Mouse (Mus musculus) fat pad, adult 2 months (tissue): ENCODE measurements around the gene Zfp119b.
"Not testable (repeated sequence)": the region's sequence is repeated elsewhere in the genome, so short reads cannot be mapped to it uniquely, and the experiment has no call there.

ENCODE experiments used
- DNase-seq: peaks from one replicate; pipeline ENCODE4 v3.0.0-alpha.2; 2011; ENCODE audit warnings: low read depth, low spot score; ENCODE audit errors: extremely low read depth

The Zfp119b gene

DNA sequence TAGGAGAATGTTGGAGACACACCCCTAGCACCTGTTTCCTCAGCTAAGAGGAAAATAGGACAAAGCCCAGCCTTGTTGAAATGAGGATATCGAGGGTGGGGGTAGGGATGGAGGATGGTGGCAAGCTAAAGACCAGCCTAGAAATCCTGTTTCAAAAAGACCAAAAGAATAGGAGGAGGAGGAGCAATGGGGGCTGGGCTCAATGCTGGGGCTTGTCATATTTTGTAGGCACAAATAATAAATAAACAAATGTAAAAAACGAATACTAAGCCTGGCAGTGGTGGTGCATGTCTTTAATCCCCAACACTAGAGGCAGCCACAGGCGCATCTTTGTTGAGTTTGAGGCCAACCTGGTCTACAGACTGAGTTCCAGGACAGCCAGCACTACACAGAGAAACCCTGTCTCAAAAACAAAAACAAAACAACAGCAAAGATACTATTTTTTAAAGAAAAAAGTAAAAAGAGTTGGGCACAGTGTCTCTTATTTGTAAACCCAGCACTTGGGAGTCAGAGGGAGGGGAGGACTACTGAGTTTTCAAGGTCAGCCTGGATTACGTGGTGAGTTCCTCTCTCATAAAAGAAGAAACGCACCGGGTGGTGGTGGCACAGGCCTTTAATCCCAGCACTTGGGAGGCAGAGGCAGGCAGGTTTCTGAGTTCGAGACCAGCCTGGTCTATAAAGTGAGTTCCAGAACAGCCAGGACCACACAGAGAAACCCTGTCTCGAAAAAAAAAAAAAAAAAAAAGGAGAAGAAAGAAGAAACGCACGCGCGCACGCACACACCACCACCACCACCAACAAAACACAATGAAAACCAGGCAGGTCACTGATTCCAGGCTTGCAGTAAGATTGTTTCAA is 8.7 kb upstream of the Zfp119b start:
- no peak for DNase-seq

- no peak for DNase-seq
Measured at GRCm38 (mm10) chr17:55957168-55957567, 7.9 kb upstream of the Zfp119b start.

- no peak for DNase-seq
Measured at GRCm38 (mm10) chr17:55956591-55956990, 7.3 kb upstream of the Zfp119b start.

GRCm38 (mm10) chr17:55956129-55956528 is 6.8 kb upstream of the Zfp119b start:
- no peak for DNase-seq

- DNase-seq, result no peak
Measured at GRCm38 (mm10) chr17:55954229-55954628, 4.9 kb upstream of the Zfp119b start.

GRCm38 (mm10) chr17:55953751-55954150 is 4.5 kb upstream of the Zfp119b start:
- DNase-seq, result no peak

DNA sequence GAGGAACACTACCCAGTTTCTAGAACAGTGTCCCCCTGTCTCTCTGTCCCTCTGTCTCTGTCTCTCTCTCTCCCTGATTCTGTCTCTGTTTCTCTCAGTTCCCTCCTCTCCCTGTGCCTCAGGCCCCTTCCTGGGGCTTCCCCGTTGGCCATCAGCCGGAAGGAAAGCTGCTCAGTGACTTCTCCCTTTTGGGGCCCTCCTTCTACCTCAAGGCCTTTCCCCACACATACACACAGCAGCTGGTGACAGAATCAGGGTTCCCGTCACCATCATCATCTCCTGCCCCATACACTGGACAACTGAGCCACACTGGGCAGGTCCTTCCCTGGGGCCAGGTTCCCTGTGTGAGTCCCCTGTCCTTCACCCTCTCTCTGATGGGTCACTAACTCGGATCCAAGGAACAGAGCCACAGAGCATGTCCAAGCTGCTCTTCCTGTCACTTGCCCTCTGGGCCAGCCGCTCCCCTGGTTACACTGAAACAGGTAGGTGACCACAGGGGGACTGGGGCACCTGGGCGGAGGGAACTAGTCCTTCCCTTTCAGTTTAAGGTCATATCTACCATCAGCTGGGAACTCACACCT is 3.2 kb upstream of the Zfp119b start, which contains the start of gene Ebi3:
Gene Ebi3 (plus strand): TSS at position 194 of the 581 bp plus-strand sequence.
- DNase-seq, result no peak

GRCm38 (mm10) chr17:55952041-55952440 is 2.7 kb upstream of the Zfp119b start:
- DNase-seq, result no peak

DNA sequence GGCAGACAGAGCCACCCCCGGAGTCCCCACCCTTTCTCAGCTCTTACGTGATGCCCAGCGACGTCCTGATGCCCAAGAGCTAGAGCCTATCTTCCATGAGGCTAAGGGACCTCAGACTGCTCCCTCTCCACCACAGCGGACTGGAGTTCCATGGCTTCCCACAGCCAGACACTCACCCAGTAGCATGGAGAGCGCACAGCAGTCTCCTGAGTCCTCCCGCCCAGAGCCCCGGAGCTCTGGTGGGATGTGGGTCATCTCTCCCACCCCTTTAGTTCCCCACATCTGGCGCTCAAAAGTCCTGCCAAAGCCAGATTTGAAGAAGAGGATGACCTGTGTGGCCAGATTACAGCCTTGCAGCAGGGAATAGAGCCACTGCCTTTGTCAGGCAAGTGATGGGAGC is 1.3 kb upstream of the Zfp119b start:
- no peak for DNase-seq

DNA sequence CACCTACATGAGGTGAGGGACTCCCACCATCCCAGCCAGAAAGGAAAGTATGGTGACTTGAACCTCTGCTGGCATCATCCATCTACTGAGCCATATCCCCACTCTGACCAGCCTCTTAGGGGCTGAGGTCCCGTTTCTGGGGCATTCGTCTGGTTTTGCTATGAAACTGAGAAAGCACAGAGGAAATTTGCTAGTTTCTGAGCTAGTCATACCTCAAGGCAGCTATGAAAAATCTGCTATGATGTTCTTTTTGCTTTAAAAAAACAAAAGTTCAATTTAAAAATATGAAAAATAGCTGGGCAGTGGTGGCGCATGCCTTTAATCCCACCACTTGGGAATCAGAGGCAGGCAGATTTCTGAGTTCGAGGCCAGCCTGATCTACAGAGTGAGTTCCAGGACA is 653 bp downstream of the Zfp119b start:
- DNase-seq, result no peak

DNA sequence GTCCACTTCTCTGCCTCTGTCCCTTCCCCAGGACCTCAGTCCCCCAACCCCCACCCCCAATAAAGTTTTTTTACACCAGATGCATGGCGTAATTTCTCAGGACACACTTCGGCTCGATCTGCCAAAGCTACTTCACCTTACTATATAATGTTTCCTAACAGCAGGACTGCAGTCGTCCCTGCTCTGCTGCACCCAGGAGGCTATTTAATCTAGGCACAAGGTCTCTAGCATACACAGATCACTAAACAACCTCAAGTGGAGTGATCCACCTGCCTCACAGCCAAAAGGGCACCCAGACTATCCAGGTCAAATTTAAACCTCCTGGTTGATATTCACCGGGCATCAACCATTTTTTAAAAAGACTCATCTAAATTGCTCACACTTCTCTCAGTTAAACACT is 3.6 kb downstream of the Zfp119b start:
- DNase-seq, result no peak

DNA sequence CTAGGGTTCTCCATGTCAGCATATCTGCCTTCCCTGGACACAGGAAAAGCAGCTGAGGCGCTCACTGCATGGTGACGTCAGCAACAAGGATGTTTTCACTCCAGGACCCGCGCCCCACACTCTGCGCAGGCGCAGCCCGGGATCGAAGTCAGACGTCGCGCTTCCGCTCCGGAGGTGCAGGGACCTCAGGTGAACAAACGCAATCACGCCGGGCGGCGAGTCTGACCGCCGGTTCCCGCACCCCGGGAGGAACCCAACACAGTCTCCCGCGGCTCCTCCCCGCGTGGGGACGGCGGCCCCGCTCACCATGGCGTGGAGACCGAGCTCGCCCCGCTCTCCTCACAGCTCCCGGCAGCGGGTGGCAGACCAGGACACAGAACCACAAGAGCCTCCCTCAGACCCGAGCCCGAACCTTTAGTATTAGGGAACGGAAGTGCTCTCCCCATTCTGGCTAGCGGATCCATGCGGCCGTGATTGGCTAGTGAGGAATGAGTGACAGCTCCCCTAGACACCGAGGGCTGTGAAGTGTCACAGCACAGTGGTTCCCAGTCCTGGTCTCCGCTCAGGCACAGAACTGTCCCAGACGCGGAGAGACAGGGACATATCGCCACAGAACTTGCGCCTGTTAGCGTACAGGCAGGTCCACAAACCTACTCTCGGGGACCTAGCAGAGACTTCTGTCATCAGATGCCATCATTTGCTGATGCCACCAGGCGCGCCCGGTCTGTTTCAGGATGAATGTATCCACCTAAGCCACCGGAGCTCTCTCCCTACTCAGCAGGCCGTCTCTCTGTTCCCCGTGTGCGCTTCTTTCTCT is 4.2 kb downstream of the Zfp119b start:
- not testable (repeated sequence) for DNase-seq

- not testable (repeated sequence) for DNase-seq
Measured at GRCm38 (mm10) chr17:55944387-55944865, 4.9 kb downstream of the Zfp119b start.

GRCm38 (mm10) chr17:55933191-55933590 is 16.1 kb downstream of the Zfp119b start:
- no peak for DNase-seq

GRCm38 (mm10) chr17:55932635-55933034 is 16.7 kb downstream of the Zfp119b start:
- DNase-seq, result no peak

DNA sequence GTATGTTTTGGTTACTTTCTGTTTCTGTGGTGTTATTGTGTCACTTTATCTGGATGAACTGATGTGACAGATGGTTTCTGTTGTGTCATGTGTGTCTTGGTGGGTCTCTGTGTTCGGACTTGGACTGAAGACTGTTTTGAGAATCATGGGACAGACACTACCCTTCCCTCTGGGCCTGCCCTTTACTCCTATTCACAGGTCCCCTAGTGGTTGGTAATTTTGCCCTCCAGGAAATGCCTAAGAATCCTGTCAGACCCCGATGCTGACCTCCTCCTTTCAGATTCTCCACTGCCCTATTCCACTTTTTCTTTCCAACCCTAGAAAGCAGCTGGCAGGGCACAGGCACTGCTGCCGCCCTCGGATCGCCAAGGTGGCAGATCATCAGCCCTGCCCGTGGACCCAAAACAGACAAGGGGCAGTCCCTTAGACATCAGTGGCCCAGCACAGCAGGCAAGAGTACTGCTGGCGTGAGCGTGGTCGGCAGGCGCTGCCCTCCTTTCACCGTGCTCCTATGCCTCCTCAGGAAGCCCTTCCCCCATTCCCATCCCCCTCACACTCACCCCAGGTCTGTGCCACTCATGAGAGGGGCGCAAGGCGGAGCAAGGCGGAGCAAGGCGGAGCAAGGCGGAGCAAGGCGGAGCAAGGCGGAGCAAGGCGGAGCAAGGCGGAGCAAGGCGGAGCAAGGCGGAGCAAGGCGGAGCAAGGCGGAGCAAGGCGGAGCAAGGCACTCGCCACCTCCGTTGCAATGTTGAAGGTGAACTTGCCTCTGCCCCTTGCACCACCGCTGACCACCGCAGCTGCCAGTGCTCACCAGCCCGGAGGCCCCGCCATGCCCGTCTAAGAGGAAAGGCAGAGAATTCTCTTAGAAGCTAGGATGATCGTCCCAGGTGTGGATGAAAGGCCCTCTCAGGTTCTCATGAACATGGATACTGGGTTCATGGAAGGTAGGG is 17.5 kb downstream of the Zfp119b start:
- DNase-seq, result no peak

DNA sequence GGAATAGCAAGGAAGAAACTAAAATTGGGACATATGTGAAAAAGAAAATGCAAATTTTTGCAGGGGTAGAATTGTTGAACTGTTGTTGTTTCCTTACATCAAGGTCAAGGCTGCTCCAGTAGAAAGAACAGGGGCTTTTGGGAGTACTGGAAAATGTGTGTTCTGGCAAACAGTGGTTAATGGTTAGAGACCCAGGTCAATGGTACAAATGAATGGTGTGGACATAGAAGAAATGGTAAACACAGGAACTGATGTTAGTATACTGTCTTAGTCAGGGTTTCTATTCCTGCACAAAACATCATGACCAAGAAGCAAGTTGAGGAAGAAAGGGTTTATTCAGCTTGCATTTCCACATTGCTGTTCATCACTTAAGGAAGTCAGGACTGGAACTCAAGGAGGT is 42.6 kb downstream of the Zfp119b start:
- no peak for DNase-seq

DNA sequence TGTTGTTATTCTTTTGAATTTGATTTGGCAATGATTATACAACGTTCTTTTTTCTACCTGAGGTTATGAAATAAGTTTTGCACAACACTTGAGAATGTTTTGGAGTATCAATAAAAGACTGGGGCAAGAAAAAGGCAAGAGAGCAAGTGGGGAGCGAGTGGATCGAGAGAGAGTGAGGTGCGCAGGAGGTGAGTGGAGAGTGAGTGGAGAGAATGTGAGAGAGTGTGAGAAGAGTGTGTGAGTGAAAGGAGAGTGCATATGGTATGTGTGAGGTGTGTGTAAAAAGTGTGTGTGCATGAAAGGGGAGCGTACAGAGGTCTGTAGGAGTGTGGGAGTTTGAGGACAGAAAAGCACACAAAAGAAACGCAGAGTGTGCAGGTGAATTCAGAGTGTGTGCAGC is 45.2 kb downstream of the Zfp119b start:
- DNase-seq, result no peak

DNA sequence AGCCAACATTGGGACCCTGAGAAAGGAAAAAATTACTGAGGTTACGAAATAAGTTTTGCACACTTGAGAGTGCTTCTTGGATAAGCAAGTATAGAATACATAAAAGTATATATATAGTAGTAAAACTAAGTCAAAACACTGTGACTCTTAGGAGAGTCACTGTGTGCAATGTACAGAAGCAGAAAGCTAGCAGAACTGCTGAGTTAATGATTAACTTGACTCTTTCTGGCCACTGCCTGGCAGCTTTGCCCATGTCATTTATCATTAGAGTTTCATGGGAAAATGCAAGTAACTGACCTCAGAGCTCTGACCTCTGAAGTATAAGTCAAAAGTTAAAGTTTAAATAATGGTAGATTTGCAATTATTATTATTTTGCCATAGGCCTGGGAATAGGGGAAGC is 45.6 kb downstream of the Zfp119b start:
- no peak for DNase-seq

- no peak for DNase-seq
Measured at GRCm38 (mm10) chr17:55903087-55903486, 46.2 kb downstream of the Zfp119b start.
